Mouse (Mus musculus) kidney, postnatal 0 days (tissue): ENCODE measurements around the gene Zic1. TPM values are rescaled to one million over a fixed set of nuclear protein-coding genes. Genes with fewer than 3 reads are reported as not detected.

Source experiments
- ATAC-seq: fragments of 200-750 bp; cut with Nextera tagmentation; replicated peaks from 2 replicates; pipeline ENCODE4 v1.8.0; 2017; ENCODE audit warnings: low read depth, moderate number of reproducible peaks, moderate TSS enrichment, moderate library complexity; ENCODE audit not compliant: low FRiP score
- DNase-seq: peaks from one replicate; pipeline ENCODE4 v3.0.0-alpha.2; 2016; ENCODE audit warnings: low spot score
- H3K27ac ChIP-seq: fragments of 300-500 bp; sonication (generic); 2 replicates; pipeline ENCODE4 v1.5.1; 2014; ENCODE audit warnings: mild to moderate bottlenecking
- H3K27me3 ChIP-seq: fragments of 300-500 bp; sonication (generic); 2 replicates; pipeline ENCODE4 v1.6.1; 2014; ENCODE audit warnings: low read length, mixed read lengths; ENCODE audit not compliant: insufficient read depth
- H3K36me3 ChIP-seq: fragments of 300-500 bp; sonication (generic); 2 replicates; pipeline ENCODE4 v1.6.1; 2014; ENCODE audit warnings: low read length, mixed read lengths; ENCODE audit not compliant: insufficient read depth
- H3K4me1 ChIP-seq: fragments of 300-500 bp; sonication (generic); replicated peaks from 2 replicates; pipeline ENCODE4 v1.6.1; 2014; ENCODE audit warnings: antibody characterized with exemption, low read length, mixed read lengths; ENCODE audit not compliant: insufficient read depth
- H3K4me2 ChIP-seq: fragments of 300-500 bp; sonication (generic); 2 replicates; pipeline ENCODE4 v1.6.1; 2014; ENCODE audit warnings: mild to moderate bottlenecking, low read length, moderate library complexity, mixed read lengths
- H3K4me3 ChIP-seq: fragments of 300-500 bp; sonication (generic); replicated peaks from 2 replicates; pipeline ENCODE4 v1.5.1; 2014; ENCODE audit warnings: low read depth, low read length
- H3K9ac ChIP-seq: fragments of 300-500 bp; sonication (generic); 2 replicates; pipeline ENCODE4 v1.6.1; 2014; ENCODE audit warnings: low read depth, low read length
- H3K9me3 ChIP-seq: fragments of 300-500 bp; sonication (generic); replicated peaks from 2 replicates; pipeline ENCODE4 v1.6.1; 2016; ENCODE audit warnings: low read length, inconsistent platforms, mixed read lengths
- CTCF ChIP-seq: IDR thresholded peaks from 2 replicates; pipeline ENCODE4 v1.5.1; 2016; ENCODE audit warnings: antibody characterized with exemption, low read depth, mild to moderate bottlenecking, moderate library complexity
- WGBS: fragments of 180-500 bp; shearing (Covaris S2); extraction: QIAGEN DNeasy Blood & Tissue Kit; methylation state at CpG from one replicate; pipeline ENCODE4 v1.1.7; 2014; 5-methylcytosine and 5-hydroxymethylcytosine counted together
- polyA plus RNA-seq: library from polyadenylated mRNA; unstranded; fragments of >200 nt; fragmentation: Nextera tagmentation; extraction: Ambion mirVana; gene quantifications from 2 replicates; pipeline ENCODE4 v1.2.1, GENCODE M21; 2015

Gene Zic1
- polyA plus RNA-seq = not detected in 2 replicates

DNA sequence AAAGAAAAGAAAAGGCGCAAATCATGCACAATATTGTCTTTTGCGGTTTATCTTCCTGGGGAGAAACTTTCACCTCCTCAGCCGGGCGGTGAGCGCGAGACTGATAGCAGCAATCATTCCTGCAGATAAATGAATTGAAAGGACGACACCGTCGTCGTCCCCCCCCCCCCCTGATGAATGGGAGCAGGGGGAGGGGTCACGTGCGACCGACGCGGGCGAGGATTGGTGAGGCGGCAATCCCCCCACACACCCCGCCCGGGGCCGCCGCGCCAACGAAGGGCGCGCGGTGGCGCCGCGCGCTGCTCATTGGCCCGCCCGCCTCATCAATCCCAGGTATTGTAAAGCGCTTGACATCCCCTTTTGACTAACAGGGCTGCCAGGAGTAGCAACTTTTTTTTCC lies at the start of gene Zic1:
TSS of gene Zic1 (minus strand) at position 147 of the 400 bp plus-strand sequence.
- H3K4me3 ChIP-seq = peak within 1 kb of the TSS; percentile 30
- TF ChIP-seq CTCF = no peak
- no peaks in the 10 kb centered on the region for H3K9me3 ChIP-seq
- no peak within 1 kb of the TSS for H3K27ac ChIP-seq
- DNase-seq (no peak), ATAC-seq (no peak)
- H3K4me2 ChIP-seq = peak within 1 kb of the TSS; percentile 47
- H3K27me3 ChIP-seq = peaks cover 82% of the 10 kb centered on the region
- peaks cover 5% of the 10 kb centered on the region; the same call in 1 of the 2 replicates for H3K4me1 ChIP-seq
- whole genome bisulfite sequencing = 0% methylated on average over 28 of the region's 33 CpGs
- H3K36me3 ChIP-seq = no peaks in the 10 kb centered on the region
- H3K9ac ChIP-seq = no peak within 1 kb of the TSS

GRCm38 (mm10) chr9:91414007-91414661 lies 48.5 kb upstream of the Zic1 start:
- no peak for TF ChIP-seq CTCF
- no peak for ATAC-seq
- no peaks in the 10 kb centered on the region for H3K9me3 ChIP-seq
- H3K9ac ChIP-seq = no peak overlapping the region
- no peaks in the 10 kb centered on the region for H3K4me1 ChIP-seq
- DNase-seq = no peak
- peaks cover 39% of the 10 kb centered on the region for H3K27me3 ChIP-seq
- H3K4me2 ChIP-seq = no peak overlapping the region
- no peak overlapping the region for H3K4me3 ChIP-seq
- H3K36me3 ChIP-seq = no peaks in the 10 kb centered on the region
- H3K27ac ChIP-seq = no peak overlapping the region
- 1% methylated on average over 12 of the region's 12 CpGs for WGBS

- no peak for ATAC-seq
- Histone ChIP-seq H3K36me3 (no peaks in the 10 kb centered on the region), H3K4me1 (no peaks in the 10 kb centered on the region), H3K9me3 (no peaks in the 10 kb centered on the region), H3K9ac (no peak overlapping the region), H3K4me3 (no peak overlapping the region), H3K4me2 (no peak overlapping the region), H3K27me3 (peaks cover 59% of the 10 kb centered on the region), H3K27ac (no peak overlapping the region)
- WGBS = 3% methylated on average over 3 of the region's 3 CpGs
- no peak for DNase-seq
- TF ChIP-seq CTCF = no peak
Measured at GRCm38 (mm10) chr9:91409771-91410170, 44.2 kb upstream of the Zic1 start.

GRCm38 (mm10) chr9:91406258-91406763 lies 40.7 kb upstream of the Zic1 start:
- Histone ChIP-seq H3K27ac (no peak overlapping the region), H3K9ac (no peak overlapping the region), H3K36me3 (no peaks in the 10 kb centered on the region), H3K4me2 (no peak overlapping the region), H3K4me1 (no peaks in the 10 kb centered on the region), H3K9me3 (no peaks in the 10 kb centered on the region), H3K27me3 (peaks cover 79% of the 10 kb centered on the region), H3K4me3 (no peak overlapping the region)
- TF ChIP-seq CTCF = no peak
- ATAC-seq = no peak
- DNase-seq = no peak
- WGBS = 1% methylated on average over 6 of the region's 6 CpGs

GRCm38 (mm10) chr9:91405753-91406178 lies 40.2 kb upstream of the Zic1 start:
- ATAC-seq (no peak), DNase-seq (no peak)
- whole genome bisulfite sequencing = 1% methylated on average over 16 of the region's 16 CpGs
- Histone ChIP-seq H3K9me3 (no peaks in the 10 kb centered on the region), H3K4me3 (no peak overlapping the region), H3K27ac (no peak overlapping the region), H3K4me1 (no peaks in the 10 kb centered on the region), H3K27me3 (peaks cover 85% of the 10 kb centered on the region), H3K9ac (no peak overlapping the region), H3K36me3 (no peaks in the 10 kb centered on the region), H3K4me2 (no peak overlapping the region)
- no peak for TF ChIP-seq CTCF

DNA sequence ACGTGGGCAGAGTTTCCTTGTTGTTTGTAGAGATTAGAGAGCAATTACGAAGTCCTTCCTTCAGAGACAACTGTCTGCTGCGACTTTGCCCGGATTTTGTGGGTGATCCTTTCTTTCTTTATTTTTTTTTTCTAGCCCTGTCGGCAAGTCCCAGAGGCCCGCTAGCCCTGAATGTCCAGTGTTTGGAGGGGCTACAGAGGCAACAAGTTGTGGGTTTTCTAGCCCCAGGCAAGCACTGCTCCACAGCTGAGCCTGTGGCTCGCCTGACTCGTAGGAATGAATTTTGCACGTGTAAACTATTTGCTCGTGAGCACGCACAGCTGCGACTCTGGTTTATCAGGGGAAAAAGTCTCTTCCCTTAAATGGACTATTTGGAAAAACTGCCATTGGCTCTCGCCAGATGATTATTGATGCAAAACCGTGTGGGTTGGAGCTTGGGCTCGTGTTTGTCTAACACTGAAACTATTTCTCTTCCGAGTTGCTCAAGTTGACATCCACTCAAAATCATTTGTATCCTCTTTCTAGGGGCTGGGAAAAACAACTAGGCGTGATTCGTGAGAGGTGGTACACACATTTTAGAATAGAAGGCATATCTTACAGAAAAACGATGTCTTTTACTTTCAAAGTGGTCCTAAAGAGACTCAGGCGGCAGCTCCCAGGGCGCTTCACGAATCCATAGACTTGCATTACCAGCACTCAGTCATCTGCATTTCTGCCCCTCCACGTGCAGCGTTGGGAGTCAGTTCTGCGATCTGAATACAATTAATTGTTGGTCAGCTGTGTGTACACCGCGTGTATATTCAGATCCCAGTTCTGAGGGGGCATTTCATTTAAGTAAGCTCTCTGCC lies 39.5 kb upstream of the Zic1 start:
- DNase-seq = no peak
- Histone ChIP-seq H3K9me3 (no peaks in the 10 kb centered on the region), H3K9ac (no peak overlapping the region), H3K27ac (no peak overlapping the region), H3K36me3 (no peaks in the 10 kb centered on the region), H3K4me2 (no peak overlapping the region), H3K4me3 (no peak overlapping the region), H3K4me1 (no peaks in the 10 kb centered on the region), H3K27me3 (peaks cover 86% of the 10 kb centered on the region)
- TF ChIP-seq CTCF = no peak
- 1% methylated on average over 27 of the region's 27 CpGs for WGBS
- ATAC-seq = no peak
